Mouse (Mus musculus): ENCODE data around the gene Tmem88.

Tmem88 gene

DNA sequence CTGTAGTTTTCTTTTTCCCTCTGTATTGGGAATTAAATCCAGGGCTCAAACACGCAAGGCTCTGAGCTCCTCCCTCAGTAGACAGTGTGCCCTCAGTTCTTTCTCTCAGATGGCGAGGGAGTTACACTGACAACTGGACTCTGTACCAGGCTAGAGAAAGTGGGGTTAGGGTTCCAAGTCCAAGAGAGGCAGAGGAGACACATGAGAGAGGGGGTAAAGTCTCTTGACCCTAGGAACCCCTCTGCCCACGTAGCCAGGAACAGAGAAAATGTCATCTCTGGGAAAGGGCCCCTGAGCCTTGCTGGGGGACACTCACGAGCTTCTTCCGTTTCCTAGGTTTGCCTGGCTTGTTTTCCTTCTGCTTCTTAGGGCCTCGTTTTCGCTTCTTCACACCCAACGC, 33.7 kb downstream of the Tmem88 start:
- in situ Hi-C loops (cut with MseI, MboI): no loop called here

DNA sequence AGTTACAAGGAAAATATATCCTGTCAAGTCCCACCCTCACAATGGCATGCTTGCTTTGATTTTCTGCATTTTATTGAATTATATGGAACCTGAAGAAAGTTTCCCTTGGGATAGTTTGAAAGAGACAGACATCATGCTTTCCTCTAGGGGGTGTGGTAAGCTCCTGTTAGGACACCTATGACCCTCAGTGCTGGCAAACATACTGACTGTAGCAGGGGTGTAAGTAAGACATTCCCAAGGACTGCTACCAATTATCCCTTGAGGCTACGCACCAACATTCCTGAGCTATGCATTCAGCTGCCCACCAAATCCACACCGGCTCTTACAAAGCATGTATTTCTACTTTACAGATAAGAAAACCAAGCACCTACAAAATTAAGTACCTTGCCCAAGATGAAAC, 35.6 kb downstream of the Tmem88 start:
- in situ Hi-C loops (cut with MseI, MboI): no loop called here

DNA sequence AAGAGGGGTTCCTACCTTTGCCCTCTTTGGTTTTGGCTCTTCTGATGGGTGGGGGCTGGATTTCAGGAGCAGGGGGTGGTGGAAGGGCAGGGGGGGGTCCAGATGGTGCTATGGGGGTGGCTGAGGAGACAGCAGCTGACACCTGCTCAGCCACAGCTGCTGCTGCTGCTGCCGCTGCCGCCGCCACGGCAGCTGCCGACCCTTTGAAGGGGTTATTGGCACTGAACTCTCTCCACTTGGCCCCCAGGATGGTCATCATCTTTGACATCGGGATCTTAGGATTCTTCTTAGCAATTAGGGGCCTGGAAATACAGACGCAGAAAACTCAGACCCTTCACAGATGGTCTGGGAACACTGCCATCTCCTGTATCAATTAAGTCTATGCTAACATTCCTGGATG, 36.0 kb downstream of the Tmem88 start:
- in situ Hi-C loops (cut with MseI, MboI): no loop called here

DNA sequence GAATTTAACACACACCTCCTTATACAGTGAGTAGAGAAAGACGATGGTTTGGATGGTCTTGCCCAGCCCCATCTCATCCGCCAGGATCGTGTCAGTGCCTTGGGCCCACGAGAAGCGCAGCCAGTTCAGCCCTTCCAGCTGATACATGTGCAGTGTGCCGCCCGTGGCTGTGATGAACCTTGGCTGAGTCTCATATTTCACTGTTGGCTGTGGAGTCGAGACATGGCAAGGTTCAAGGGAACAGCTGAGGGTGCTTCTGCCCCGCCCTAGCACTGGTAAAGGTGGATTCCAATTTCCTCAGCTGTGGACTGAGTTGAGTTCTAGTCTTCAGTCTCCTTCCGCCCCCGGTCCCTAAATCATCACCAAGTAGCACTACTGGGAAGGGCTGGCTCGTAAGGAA, 40.3 kb downstream of the Tmem88 start:
- in situ Hi-C loops (cut with MseI, MboI): no loop called here

DNA sequence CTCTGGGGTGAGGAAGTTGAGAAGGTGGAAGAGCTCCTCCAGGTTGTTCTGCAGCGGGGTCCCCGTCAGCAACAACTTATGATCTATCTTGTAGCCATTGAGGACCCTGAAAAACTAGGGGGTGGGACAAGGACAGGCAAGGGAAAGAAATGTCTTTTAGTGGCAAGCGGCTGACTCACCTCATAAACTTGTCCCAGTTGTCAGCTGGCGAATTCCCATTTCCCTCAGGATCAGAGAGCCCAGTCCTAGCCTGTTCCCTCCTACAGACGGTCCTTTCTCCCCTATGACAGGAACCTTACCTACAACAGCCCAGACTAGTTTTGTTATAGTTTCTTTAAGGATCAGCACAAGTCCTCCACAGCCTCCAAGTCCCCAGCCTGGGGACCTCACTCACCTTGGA, 41.5 kb downstream of the Tmem88 start:
- in situ Hi-C loops (cut with MseI, MboI): no loop called here
